Mouse (Mus musculus) brain, adult 2 months (tissue): ENCODE measurements around the gene Hoxc8.

Source experiments
- DNase-seq: peaks from one replicate; pipeline ENCODE4 v3.0.0; 2011; ENCODE audit warnings: low read depth, low spot score

The Hoxc8 gene

DNA sequence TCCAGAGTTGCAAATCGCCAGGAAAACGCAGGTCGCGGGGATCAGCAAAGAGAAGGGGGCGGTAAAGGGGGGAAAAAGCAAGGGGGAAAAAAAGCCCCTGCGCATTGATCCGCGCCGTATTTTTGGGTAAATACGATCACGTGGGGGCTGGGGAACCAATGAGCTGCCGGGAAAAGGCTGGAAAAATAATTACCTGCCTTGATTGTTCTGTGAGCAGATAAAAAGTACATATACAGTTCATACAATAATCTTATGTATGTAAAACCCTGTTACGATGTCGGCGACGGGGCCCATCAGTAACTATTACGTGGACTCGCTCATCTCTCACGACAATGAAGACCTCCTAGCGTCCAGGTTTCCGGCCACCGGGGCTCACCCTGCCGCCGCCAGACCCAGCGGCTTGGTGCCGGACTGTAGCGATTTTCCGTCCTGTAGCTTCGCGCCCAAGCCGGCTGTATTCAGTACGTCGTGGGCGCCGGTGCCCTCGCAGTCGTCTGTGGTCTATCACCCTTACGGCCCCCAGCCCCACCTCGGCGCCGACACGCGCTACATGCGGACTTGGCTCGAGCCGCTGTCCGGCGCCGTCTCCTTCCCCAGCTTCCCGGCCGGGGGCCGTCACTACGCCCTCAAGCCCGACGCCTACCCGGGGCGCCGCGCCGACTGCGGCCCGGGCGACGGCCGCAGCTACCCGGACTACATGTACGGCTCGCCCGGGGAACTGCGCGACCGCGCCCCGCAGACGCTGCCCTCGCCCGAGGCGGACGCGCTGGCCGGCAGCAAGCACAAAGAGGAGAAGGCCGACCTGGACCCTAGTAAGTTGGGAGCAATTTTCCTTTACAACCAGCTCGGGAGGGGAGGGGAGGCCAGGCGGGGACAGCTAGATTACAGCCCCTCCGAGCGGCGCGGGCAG is 8.8 kb upstream of the Hoxc8 start:
- no peak for DNase-seq

DNA sequence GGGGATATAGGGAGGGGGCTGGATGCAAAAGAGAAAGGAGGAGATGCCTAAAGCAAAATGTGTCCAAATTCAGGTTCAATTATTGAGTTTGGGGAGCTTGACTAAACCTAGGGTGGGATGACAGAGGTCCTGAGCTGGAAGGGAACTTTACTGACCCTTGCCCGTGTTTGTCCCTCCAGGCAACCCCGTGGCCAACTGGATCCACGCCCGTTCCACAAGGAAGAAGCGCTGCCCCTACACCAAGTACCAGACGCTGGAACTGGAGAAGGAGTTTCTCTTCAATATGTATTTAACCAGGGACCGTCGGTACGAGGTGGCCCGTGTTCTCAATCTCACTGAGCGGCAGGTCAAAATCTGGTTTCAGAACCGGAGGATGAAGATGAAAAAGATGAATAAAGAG is 6.7 kb upstream of the Hoxc8 start:
- DNase-seq, result no peak

DNA sequence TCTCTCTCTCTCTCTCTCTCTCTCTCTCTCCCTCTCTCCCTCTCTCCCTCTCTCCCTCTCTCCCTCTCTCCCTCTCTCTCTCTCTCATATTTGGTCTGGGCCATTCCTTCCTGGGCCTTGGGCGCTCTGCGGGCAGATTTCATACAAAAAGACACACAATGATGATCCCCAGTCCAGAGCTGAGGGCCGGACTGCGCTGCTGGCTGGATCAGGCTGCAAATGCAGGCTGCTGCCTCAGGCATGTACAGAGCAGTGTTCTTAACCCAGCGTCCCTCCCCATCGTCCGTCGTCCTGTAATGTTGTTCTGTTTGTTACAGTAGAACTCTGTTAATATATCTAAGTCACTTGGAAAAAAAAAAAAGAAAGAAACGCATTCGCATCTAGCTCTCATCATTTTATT is 5.9 kb upstream of the Hoxc8 start:
- no peak for DNase-seq

DNA sequence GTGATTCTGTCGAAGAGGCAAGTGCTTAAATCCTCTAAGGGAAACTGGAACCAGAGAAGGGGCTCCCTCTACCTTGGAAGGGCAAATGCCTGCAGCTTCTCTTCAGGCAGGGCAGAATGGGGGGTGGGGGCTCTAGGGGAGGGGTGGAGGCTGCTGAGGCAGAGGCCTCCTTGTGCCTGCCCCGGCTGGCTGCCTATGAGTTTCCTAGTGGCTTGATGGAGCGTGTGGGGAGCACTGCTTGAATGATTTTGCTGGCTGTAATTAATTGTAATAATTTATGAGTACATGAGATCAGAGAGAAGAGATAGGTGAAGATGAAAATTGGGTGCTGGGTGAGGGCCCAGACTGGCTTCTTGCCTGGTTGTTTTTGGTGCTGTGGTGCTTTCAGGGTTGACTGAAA is 5.5 kb upstream of the Hoxc8 start:
- no peak for DNase-seq

DNA sequence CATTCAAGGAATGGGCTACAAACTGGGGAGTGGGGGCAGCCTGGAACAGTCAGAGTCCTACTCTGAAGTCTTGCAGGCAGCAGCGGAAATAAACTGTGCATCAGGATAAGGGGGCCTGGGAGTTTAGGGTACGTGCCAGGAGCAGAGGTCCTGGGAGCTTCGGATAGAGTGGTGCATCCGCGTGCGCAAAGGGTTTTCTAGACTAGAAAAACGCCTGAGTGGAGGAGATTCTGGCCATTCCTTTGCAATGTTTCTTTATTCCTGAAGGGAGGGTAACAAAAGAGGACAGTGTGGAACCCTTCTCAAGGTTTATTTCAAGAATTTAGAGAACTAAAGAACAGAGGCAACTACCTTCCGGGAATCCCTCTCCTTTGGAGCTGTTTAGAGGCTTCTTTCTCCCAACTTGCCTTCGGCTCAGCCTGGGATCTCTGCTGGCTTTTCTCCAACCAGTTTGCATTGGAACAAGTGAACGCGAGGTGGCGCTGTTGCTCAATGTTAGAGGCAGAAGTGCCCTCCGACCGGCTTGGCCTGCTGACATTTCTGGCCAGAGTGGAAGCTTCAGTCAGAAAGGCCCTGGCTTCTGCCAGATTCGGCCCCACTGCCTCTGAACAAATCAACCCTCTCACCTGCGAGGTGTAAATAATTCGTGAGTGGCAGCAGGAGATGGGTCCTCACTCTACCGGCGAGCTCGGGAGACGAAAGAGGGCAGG is 3.1 kb upstream of the Hoxc8 start:
- peak; percentile 92 for DNase-seq

DNA sequence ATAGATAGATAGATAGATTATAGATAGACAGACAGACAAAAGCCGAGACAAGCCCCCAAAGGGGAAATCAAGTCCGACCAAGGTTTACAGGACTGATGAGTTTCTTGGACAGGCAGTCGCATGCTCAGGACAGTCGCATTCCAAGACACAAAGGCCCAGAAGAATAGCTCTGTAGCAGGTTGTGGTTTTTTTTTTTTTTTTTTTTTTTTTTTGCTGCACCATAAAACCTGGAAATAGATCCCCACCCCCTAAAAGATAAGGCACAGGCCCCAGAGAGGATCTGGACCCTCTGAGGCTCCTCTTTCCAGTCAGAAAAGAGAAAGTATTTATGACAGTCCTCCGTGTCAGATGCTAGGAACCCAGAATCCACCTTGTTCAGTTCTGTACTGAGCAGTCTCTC is 2.3 kb upstream of the Hoxc8 start:
- no peak for DNase-seq

DNA sequence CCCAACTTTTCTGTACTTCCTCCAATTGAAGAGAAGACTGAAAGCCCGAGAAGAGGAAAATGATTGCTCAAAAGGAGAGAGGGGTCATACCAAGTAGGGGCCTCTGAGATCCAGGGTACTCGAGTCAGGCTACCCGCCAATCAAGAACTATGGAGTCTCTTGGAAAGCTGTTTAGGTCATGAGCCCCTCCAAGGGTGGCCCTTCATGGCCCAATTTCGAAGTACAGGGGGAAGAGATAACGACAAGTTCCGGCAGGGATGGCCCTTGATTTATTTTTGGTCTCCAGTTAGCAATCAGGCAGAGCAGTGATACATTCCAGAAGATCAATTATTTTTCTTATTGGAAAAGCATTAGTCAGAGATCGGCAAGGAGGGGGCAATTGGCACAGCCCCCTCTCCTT is 1.4 kb downstream of the Hoxc8 start:
- no peak for DNase-seq

DNA sequence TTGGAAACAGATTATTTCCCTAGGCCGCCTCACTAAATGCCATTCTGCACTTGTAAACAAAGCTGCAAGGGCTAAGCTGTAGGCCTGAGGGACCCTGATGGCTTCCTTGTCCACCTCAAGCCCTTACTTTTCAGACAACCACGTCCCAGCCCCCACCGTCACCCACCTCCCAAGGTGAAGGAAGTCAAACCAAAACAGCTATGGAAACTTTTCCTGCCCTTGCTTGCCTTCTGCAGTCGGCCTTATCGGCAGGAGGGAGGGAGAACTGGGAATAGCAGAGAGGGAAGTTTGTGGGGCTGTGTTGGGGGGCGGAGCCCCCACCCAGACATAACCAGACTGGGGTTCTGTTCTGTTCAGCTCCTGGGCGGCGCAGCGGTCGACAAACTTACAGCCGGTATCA is 1.8 kb downstream of the Hoxc8 start:
- no peak for DNase-seq

DNA sequence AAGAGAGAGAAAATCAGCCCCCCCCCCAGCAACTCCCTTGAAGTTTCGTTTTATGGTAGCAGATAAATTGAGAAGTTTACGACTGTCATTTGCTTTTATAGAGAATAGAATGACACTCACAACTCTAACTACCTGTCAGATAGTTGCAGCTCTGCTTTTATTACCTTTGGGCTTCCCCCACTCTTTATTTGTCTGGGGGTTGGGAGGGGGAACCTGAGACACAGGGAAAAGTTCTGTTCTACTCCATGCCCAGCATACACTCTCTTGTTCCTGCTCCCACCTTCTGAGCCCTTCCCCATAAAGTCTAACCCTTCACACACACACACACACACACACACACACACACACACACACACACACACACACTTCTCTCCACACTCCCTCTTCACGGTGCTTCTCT is 2.5 kb downstream of the Hoxc8 start:
- DNase-seq, result no peak

DNA sequence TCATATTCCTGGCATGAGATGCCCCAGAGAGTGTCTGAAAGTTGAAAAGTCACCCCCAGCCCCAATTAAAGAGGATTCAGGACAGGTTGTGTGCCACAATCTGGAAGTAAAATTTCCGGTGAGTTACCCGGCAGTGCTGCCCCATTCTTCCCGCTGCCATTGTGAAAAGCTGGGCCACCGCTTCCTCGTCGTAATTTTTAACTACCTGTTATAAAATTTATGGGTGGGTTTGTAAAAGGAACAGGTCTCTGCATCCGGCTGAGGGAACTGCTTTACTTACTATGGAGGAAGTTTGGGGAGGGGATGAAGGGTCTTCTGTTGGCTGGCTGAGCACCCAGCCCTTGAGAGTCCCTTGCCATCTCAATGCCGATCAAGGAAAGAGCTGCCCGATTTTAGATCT is 6.1 kb downstream of the Hoxc8 start:
- DNase-seq, result no peak

DNA sequence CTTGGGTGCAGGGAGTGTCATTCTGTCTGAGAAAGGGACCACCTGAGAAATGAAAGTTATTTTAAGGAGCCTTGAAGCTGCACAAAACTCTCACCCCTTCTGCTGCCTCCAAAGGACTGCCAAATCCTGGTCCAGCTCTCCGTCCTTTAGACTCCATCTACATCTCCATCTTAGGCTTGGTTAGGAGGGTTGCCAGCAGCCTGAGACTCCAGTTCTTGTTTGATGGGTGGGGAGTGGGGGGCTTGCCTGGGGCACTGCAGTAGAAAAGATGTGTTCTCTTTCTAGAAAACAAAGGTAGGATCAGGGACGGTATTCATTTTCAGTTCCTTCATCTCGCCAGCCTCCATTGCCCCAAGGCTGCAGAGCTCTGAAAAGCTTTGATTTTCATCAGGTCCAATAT is 7.0 kb downstream of the Hoxc8 start:
- no peak for DNase-seq

DNA sequence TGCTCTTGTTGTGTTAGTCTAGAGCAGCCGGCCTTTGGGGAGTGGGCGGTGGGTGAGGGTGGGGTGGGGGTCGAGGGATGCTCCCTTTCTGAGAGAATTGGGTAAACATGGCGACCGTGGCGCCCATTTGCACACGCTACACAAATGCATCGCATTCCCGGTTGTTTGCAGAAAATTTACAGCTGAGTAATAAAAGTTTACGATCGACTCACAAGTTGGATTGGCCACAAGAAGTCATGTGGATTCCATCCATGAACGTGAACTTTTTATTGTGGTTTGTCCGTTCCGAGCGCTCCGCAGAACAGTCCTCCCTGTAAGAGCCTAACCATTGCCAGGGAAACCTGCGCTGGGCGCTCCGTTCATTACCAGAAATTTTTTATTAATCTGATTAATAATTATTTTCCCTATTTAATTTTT is 7.5 kb downstream of the Hoxc8 start, which contains the start of gene Hoxc6:
Gene Hoxc6, plus strand, starts transcription at position 319 of the 417 bp plus-strand sequence.
- DNase-seq, result no peak

DNA sequence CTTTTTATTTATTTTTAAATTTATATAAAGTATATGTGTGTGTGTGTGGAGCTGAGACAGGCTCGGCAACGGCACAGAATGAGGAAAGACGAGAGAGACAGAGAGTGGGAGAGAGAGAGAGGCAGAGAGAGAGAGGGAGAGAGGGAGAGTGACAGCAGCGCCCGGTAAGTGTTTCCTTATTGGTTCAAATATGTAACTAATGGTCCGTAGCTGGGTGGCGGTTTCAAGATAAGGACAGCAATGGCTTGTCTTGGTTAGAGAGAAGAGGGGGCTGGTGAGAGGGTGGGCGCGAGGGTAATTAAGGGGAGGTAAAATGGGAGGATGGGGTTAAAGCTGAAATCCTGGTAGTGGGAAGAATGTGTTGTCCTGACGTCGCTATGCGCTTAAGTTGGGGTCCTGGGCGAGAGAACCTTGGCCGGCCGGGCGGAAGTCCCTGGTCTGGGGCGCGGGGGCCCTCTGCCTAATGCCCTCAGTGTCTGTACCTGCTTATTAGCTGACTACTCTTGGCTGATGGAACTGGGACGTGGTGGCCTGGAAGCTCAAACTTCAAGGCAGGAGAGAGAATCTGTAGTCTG is 8.3 kb downstream of the Hoxc8 start:
- no peak for DNase-seq

DNA sequence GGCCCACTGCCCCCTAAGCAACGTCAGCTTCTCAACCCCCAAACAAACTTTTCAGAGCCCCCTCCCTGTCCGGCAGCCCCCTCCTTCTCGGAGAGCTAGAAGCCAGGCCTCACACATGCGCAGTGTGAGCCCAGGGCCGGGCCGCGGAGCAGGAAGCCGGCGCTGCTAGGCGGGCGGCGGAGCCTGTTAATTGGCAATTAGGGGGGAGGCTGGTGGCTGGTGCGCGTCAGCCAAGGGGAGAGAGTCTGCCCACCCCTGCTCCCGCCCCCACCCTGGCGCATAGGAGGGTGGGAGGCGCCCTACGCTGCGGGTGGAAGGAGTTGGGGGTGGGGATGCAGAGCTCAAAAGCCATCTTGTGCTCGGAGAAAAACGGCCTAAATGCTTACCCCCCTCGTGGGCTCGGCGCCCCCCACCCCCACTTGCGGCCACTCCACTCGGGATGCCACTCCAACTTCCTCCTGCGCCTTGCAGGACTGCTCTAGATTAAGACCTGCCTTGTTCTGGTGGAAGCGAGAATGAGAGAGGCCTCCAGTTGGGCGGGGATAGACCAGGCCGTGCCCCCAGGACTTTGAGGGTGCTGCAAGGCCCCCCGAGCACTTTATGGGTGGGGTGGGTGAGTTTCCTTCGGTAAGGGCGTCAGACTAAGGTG is 8.9 kb downstream of the Hoxc8 start:
- peak; percentile 22 for DNase-seq

DNA sequence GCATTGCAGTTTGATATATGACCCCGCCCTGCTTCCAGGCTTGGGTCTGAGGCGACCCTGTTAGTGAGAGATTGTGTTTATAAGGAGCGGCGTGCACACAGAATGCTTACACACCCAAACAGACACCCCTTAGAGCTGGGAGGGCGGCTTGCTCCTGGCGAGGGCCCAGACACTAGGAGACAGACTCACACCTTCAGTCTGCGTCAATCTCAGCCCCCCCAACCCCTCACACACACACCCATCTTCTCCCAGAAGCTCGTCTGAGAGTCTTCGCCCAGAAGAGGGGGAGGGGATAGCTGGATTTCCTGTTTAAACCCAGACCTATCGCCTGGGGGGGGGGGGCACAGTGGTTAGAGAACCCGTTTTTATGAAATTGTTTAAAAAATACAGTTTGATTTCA is 9.5 kb downstream of the Hoxc8 start:
- DNase-seq, result no peak

DNA sequence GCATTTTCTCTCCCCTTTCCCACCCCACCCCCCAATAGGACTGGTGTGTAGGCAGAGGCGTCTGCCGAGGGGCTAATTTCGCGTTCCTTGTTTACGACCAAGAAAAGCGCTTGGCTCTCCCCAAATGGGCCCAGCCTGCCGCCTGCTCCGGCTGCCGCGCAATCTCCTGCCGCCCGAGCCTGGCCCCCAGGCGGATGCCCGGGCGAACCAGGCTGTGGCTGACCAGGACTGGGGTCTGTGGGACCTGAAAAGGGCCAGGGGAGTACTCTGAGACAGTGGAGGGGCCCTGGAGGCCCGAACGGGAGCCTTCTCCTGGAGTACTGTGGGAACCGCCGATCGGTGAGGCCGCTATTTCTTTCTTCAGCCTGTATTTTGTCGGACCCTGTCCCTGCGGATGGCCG is 10.1 kb downstream of the Hoxc8 start:
- DNase-seq, result no peak

DNA sequence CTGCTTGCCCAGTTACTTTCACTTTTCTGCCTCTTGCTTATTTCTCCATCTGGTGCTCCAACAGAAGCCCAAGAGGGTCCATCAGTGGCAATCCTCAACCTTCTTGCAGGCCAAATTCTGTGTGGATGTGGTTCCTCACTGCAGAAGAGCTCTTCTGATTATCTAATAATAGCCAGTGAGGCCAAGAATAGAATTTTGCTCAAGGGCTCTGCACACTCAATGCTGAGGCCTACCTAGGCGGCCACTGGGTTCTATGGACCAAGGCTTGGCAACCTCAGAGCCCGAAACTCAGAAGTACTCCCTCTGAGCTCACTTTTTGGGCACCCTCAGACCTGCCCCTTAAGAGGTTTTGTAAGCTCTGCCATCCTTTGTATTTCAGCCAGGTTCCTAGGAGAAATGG is 11.0 kb downstream of the Hoxc8 start:
- DNase-seq, result no peak

DNA sequence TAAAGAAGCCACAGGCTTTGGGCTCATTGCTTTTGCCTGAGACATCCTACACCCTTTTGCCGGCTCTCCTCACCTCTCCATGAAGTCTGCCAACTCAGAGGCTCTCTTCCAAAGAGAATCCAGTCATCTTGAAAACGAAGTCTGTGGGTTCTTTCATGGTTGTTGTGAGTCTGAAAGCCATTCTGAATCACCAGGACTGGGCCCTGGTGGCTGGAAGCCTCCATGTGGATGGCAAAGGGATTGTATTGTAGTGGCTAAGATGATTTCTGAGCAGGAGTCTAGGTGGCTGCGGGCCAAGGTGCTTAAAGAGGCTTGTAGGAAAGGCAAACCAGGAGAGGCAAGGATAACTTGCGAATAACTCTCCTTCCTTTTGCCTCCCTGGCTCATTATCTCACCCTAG is 11.7 kb downstream of the Hoxc8 start:
- DNase-seq, result no peak

DNA sequence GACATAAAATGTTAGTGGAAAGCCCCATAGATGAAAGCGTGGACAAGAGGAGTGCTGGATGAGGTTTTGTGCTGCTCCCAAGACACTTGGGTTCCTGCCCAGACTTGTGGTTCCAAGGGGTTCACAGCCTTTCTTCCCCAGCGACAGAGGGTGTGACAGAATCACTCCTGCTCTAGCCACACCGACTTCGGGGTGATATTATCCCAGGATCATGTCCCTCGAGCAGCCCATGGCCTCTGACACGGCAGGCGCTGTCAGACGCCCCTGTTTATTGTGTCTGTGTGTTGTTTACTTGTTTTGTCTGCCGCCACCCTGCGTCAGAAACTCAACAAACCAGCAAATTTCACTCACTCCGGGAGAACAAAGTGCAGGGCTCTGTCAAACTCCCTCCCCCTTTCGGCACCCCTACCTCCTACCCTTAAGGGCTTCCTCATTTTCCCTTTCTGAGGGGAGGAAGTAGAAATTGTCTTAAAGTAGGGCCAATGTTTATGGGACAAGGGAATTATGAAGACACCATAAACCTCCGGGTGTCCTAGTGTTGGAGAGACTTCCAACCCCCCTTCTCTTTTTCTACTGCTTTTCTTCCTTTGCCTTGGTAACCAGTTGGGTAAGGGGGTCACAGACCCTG is 12.5 kb downstream of the Hoxc8 start:
- DNase-seq, result no peak

DNA sequence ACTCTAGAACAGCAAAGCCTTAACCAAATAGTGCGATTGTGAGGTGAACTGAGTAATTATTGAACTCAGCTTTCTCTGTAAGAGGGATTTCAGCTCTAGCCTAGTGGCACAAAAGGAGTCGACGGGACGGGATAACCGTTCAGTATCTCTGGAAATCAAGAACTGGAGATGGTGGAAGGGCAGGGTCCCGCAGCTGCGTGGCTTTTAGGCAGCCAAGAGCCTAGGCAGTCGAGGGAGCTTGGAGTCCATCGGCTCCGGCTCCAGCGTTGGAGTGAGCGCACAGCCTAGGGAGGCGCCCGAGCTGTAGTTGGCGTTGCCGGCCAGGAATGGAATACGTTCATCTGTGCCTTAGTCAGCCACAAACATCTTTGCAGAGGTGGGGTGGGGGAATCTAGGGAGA is 14.9 kb downstream of the Hoxc8 start:
- DNase-seq, result no peak

DNA sequence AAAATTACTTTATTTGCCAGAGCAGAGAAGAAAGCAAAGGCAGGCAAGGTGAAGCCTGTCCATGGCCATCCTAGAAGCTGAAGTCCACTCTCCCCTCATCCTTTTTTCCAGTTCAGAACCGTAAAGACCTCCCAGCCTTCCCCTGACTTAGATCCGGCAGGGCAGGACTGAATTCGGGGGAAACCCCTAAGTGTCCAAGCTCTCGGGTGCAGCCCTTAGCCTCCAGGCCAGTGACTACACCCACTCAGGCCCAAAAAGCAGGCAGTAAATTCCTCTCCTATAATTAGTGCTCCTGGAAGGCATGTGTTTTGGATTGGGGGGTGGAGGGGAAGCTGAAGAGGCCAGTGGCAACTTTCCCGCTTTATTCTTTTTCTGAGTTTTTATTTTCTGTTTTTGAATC is 15.4 kb downstream of the Hoxc8 start:
- DNase-seq, result no peak

DNA sequence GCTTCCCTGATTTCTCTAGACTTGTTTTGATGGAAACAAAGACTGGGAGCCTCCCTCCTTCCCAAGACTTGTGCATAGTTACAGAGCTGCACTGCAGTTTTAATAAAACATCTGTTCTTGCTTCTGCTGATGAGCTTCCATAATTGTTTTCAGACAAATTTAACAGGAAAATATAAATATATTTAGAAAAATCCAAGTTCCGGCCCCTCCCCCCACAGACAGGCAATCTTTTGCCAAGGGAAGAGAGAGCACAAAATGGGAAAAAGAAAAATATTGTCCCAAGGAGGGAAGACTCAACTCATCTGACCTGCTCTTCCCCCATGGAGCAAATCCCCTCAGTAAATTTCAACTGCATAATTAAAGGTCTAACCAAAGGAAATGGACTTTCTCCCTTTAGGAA is 15.9 kb downstream of the Hoxc8 start:
- DNase-seq, result no peak
